Mouse (Mus musculus): Measurements from ENCODE around the gene Dusp10.

The Dusp10 gene

GRCm38 (mm10) chr1:184090515-184090914 lies 77.4 kb downstream of the Dusp10 start:
- no peak for DNase-seq (ENCODE audit: extremely low read depth, low read depth, low spot score)

- no peak for DNase-seq (ENCODE audit: extremely low read depth, low read depth, low spot score)
Measured at GRCm38 (mm10) chr1:184094914-184095313, 81.8 kb downstream of the Dusp10 start.

- no peak for DNase-seq (ENCODE audit: extremely low read depth, low read depth, low spot score)
Measured at GRCm38 (mm10) chr1:184100414-184100813, 87.3 kb downstream of the Dusp10 start.

GRCm38 (mm10) chr1:184100927-184101749 lies 88.0 kb downstream of the Dusp10 start:
- DNase-seq (ENCODE audit: extremely low read depth, low read depth, low spot score): peak; percentile 31

- no peak for DNase-seq (ENCODE audit: extremely low read depth, low read depth, low spot score)
Measured at GRCm38 (mm10) chr1:184101750-184102046, 88.6 kb downstream of the Dusp10 start.

- no peak for DNase-seq (ENCODE audit: extremely low read depth, low read depth, low spot score)
Measured at GRCm38 (mm10) chr1:184106832-184107231, 93.7 kb downstream of the Dusp10 start.

- no peak for DNase-seq (ENCODE audit: extremely low read depth, low read depth, low spot score)
Measured at GRCm38 (mm10) chr1:184107448-184107847, 94.3 kb downstream of the Dusp10 start.

GRCm38 (mm10) chr1:184108254-184108653 lies 95.2 kb downstream of the Dusp10 start:
- no peak for DNase-seq (ENCODE audit: extremely low read depth, low read depth, low spot score)

GRCm38 (mm10) chr1:184117586-184117985 lies 104.5 kb downstream of the Dusp10 start:
- no peak for DNase-seq (ENCODE audit: extremely low read depth, low read depth, low spot score)

GRCm38 (mm10) chr1:184117991-184118390 lies 104.9 kb downstream of the Dusp10 start:
- no peak for DNase-seq (ENCODE audit: extremely low read depth, low read depth, low spot score)

- DNase-seq (ENCODE audit: extremely low read depth, low read depth, low spot score): no peak
Measured at GRCm38 (mm10) chr1:184118586-184118985, 105.5 kb downstream of the Dusp10 start.

Measured in fat pad, adult 2 months (tissue).